Mouse (Mus musculus): Measurements from ENCODE around the gene Spire2.

DNA sequence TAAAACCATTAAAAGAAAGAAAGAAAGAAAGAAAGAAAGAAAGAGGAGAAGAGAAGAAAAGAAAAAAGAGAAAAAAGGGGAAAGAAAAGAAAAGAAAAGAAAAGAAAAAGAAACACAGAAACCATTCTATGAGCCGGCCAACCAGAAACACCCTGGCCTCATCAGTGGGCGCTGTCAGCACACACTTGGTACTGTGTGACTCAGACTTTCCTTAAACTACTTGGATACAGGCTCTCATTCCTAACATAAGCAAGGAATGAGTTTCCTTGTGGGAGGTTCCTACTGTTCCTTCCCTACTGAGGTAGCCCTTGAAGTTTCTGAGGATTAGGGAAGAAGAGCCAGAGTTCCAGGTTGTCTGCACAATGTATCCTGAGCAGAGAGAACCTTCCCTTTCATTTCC is 1.2 kb upstream of the Spire2 start:
- no peak for TF ChIP-seq CTCF (IDR thresholded peaks at IDR 0.05; ENCODE audit: low read depth)
- no peak for TF ChIP-seq EP300 (IDR thresholded peaks at IDR 0.05; ENCODE audit: low read depth)
